Mouse (Mus musculus) hindbrain, embryonic 12.5 days (tissue): ENCODE measurements around the gene Prkacb. TPM values are rescaled to one million over a fixed set of nuclear protein-coding genes. Genes with fewer than 3 reads are reported as not detected.
A peak's percentile ranks its signal among the peaks of the same experiment; 100 is the strongest.

Experiments
- ATAC-seq: fragments of 200-750 bp; cut with Nextera tagmentation; 2 replicates; pipeline ENCODE4 v1.8.0; 2017; ENCODE audit warnings: moderate TSS enrichment; ENCODE audit not compliant: low FRiP score
- H3K27ac ChIP-seq: fragments of 300-500 bp; sonication (generic); 2 replicates; pipeline ENCODE4 v1.5.1; 2016; ENCODE audit warnings: mild to moderate bottlenecking
- H3K27me3 ChIP-seq: fragments of 300-500 bp; sonication (generic); 2 replicates; pipeline ENCODE4 v1.6.1; 2016; ENCODE audit warnings: mild to moderate bottlenecking
- H3K36me3 ChIP-seq: fragments of 300-500 bp; sonication (generic); 2 replicates; pipeline ENCODE4 v1.6.1; 2016; ENCODE audit warnings: mild to moderate bottlenecking
- H3K4me1 ChIP-seq: fragments of 300-500 bp; sonication (generic); 2 replicates; pipeline ENCODE4 v1.6.1; 2016
- H3K4me2 ChIP-seq: fragments of 300-500 bp; sonication (generic); replicated peaks from 2 replicates; pipeline ENCODE4 v1.6.1; 2016; ENCODE audit warnings: mild to moderate bottlenecking
- H3K4me3 ChIP-seq: fragments of 300-500 bp; sonication (generic); 2 replicates; pipeline ENCODE4 v1.5.1; 2016; ENCODE audit warnings: mild to moderate bottlenecking
- H3K9ac ChIP-seq: fragments of 300-500 bp; sonication (generic); 2 replicates; pipeline ENCODE4 v1.6.1; 2016; ENCODE audit warnings: mild to moderate bottlenecking, moderate library complexity
- H3K9me3 ChIP-seq: fragments of 300-500 bp; sonication (generic); replicated peaks from 2 replicates; pipeline ENCODE4 v1.6.1; 2016; ENCODE audit warnings: mild to moderate bottlenecking
- WGBS: fragments of 180-500 bp; shearing (Covaris S2); methylation state at CpG from one replicate; pipeline ENCODE4 v1.1.7; 2016; 5-methylcytosine and 5-hydroxymethylcytosine counted together
- polyA plus RNA-seq: library from polyadenylated mRNA; unstranded; fragments of >200 nt; fragmentation: Nextera tagmentation; extraction: Ambion mirVana; gene quantifications from 2 replicates; pipeline ENCODE4 v1.2.1, GENCODE M21; 2016

Prkacb gene
- 102 and 112 TPM in 2 replicates for polyA plus RNA-seq

DNA sequence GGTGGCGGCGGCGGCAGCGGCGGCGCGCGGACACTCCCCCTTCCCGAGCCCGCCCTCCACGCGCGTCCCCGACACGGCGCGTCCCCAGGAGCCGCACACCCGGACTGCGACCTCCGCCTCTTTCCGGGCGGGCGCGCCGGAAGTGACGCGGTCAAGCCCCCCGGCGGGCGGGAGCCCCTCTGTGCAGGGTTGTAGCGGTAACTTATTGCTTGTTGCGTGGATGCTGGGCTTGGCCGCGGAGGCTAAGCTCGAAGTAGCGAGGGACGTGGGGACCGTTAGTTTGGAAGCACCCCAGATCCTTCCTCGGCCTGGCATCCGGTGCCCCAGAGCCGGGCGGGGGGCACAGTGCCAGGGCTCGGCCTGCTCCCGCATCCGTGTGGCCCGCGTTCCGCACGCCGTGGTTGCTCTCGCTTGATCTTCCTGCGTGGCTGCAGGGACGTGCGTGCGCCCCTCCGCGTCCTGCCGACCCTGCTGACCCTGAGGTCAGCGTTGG, at the start of gene Prkacb:
Gene Prkacb (minus strand): TSS at position 90 of the 493 bp plus-strand sequence.
- Histone ChIP-seq H3K36me3 (no peaks in the 10 kb centered on the region), H3K4me3 (peak within 1 kb of the TSS; percentile 98), H3K27ac (peak within 1 kb of the TSS; percentile 90), H3K9me3 (no peaks in the 10 kb centered on the region), H3K4me1 (peaks cover 13% of the 10 kb centered on the region), H3K9ac (peak within 1 kb of the TSS; percentile 97), H3K4me2 (peak within 1 kb of the TSS; percentile 84), H3K27me3 (no peaks in the 10 kb centered on the region)
- peak; percentile 97 for ATAC-seq
- WGBS = under 1% methylated on average over 53 of the region's 60 CpGs

DNA sequence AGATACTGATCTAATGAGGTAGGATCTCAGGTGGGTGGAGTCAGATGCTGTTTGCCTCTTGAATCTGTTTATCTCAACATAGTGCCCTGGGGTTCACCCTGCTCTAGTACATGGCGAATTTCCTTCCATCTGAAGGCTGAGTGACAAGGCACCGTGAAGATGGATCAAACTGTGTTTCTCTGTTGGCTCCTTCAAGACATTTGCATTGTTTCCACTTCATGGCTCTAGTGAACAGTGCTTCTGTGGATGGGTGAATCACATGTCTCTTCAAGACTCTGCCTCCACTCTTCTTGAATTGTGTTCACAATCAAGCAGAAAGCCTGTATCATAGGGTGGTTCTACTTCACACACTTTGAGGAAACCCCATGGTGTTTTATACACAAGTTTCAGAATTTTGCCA, 47.5 kb upstream of the Prkacb start:
- H3K9me3 ChIP-seq = no peaks in the 10 kb centered on the region
- H3K36me3 ChIP-seq = no peaks in the 10 kb centered on the region
- WGBS = 79% methylated on average over 2 of the region's 2 CpGs
- no peaks in the 10 kb centered on the region for H3K27me3 ChIP-seq
- H3K27ac ChIP-seq = no peak overlapping the region
- no peak overlapping the region for H3K4me3 ChIP-seq
- H3K4me1 ChIP-seq = no peaks in the 10 kb centered on the region
- no peak overlapping the region for H3K9ac ChIP-seq
- no peak for ATAC-seq
- no peak overlapping the region for H3K4me2 ChIP-seq

DNA sequence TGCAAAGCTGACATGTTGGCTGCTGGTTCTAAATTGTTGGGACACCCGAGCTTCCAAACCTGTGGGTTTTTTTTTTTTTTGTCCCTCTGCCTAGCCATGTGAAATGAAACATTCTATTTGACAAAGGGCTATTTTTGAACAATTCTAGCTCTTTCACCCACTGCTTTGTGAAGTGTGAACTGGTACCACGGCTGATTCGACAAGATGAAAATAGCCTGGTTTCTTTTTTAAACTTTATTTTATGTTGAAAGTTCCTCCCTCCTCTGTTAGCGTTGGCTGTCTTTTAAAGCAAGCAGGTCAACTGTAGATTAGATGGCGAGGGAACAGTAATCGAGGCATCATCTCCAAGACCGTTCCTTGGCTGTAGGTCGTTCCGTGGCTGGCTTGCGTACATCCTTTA, 44.6 kb upstream of the Prkacb start:
- no peaks in the 10 kb centered on the region for H3K27me3 ChIP-seq
- H3K4me3 ChIP-seq = no peak overlapping the region
- no peaks in the 10 kb centered on the region for H3K36me3 ChIP-seq
- H3K4me2 ChIP-seq = no peak overlapping the region
- WGBS = 79% methylated on average over 10 of the region's 10 CpGs
- H3K9ac ChIP-seq = no peak overlapping the region
- H3K9me3 ChIP-seq = no peaks in the 10 kb centered on the region
- ATAC-seq = no peak
- no peaks in the 10 kb centered on the region for H3K4me1 ChIP-seq
- no peak overlapping the region for H3K27ac ChIP-seq

DNA sequence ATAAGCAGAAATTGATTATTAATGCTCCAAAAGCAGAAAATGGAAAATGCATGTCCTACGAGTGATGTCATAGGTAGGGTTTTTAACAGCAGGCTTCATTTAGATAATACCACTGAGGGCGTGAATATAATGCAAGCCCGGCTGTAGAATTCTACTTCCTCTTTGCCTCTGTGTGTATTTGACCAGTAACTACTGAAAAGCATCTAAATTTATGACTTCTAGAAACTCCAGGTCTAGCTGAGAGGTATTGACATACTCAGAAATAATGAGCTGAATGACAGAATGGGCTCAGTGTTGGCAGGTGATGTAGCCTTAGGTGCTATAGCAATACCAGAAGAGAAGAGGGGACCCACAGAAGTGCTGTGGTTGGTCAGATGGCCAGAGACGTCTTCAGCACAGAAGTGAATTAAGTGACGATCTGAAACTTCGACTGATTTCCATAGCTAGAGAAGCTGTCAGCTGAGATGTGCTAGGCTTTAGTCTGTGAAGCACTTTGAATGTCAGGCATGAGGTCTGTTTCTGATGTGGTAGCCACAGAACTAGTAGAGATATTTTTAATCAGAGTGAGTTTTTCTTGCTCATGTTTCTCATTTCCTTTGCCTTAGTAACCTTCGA, 41.8 kb upstream of the Prkacb start:
- no peak for ATAC-seq
- H3K4me2 ChIP-seq = 0 out of 2 replicates have a peak overlapping the region, but pooled peaks have one; percentile 3
- no peak overlapping the region for H3K27ac ChIP-seq
- H3K36me3 ChIP-seq = no peaks in the 10 kb centered on the region
- H3K9ac ChIP-seq = no peak overlapping the region
- no peaks in the 10 kb centered on the region for H3K27me3 ChIP-seq
- H3K4me1 ChIP-seq = peaks cover 6% of the 10 kb centered on the region; the same call in 1 of the 2 replicates
- H3K9me3 ChIP-seq = no peaks in the 10 kb centered on the region
- 79% methylated on average over 7 of the region's 7 CpGs for WGBS
- no peak overlapping the region for H3K4me3 ChIP-seq

DNA sequence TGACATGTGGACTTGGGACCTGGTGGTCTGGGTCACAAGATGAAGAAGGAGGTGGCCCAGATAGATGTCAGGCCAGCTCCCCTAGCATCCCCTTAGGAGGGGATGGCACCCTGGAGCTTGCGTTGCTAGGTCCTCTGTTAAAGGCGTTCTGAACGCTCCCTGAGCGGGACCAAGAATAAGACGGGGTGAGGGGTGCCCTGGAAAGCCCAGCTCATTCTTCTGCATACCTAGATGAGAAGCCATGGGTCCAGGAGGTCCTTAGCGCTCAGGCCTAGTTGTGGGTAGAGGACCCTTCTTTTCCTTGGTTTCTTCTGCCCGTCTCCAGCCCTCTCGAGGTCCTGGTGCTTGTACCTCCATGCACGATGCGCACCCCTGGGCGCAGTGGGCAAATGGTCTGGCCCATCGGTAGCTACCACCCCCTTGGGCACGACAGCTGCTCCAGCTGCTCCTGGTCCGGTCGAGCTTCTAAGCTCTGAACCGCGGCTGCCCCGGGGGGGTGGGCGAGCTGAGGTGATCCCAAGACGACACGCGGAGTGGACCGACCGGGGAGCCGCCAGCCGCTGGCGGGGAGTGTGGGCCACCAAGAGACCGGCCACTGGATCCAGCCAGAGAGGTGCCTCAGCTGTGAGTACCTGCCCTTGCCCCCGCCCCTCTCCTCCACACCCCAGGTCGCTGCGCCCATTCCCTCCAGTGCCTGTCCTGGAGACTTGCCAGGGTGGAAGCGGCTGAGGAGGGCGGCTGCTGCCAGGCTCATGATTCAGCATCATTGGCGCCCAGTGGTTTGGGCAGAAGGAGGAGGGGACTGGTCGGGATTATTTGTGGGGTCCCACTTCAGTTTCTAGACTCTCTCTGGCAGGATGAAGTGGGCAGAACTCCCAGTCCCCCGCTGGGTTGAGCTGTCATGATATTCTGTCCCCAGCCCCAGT, 39.4 kb upstream of the Prkacb start, which contains the start of gene Ttll7:
Gene Ttll7 (plus strand): TSS at position 402 of the 926 bp plus-strand sequence.
- Histone ChIP-seq H3K4me3 (peak within 1 kb of the TSS; percentile 63), H3K4me2 (peak within 1 kb of the TSS; percentile 61), H3K9me3 (no peaks in the 10 kb centered on the region), H3K27ac (peak within 1 kb of the TSS; percentile 64), H3K9ac (peak within 1 kb of the TSS; percentile 74), H3K36me3 (no peaks in the 10 kb centered on the region), H3K27me3 (no peaks in the 10 kb centered on the region), H3K4me1 (peaks cover 6% of the 10 kb centered on the region; the same call in 1 of the 2 replicates)
- under 1% methylated on average over 36 of the region's 36 CpGs for WGBS
- ATAC-seq = peak; percentile 98

DNA sequence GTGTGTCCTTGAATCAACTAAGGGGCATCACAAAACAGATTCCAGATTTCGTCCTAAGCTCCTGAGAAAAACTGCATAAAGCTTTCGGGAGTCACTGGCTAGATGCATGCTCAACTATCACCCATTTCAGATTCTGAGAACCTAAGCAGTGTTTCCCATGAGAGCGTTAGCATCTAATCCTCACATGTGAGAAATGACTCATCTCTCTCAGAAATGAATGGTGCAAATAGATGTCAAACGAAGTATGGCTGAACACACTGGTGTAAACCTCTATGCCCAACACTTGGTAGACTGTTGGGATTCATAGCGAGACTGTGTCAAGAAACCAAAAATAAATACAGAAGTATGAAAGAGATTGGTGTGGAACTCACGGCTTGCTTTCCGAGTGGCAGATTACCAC, 36.6 kb upstream of the Prkacb start:
- Histone ChIP-seq H3K27ac (no peak overlapping the region), H3K36me3 (no peaks in the 10 kb centered on the region), H3K9ac (no peak overlapping the region), H3K4me2 (no peak overlapping the region), H3K4me1 (peaks cover 6% of the 10 kb centered on the region; the same call in 1 of the 2 replicates), H3K9me3 (no peaks in the 10 kb centered on the region), H3K27me3 (no peaks in the 10 kb centered on the region), H3K4me3 (no peak overlapping the region)
- no peak for ATAC-seq
- WGBS = 94% methylated on average over 7 of the region's 7 CpGs

DNA sequence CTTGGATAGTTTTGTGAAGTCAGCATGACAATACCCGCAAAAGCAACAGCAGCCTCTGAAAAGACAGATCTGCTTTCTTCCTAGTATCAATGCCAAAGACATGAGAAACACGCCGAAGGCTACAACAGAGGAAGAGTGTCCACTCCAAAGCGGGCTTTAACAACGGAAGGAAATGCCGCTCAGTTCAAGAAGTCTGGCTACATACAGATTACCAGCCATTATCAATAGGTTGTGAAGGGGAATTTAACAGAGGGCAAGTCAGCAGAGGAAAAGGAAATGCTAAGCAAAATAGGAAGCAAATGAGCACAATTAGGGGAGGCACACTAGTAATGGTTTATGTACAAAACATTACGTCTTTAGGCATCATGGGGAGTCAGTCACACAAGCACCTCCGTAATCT, 35.3 kb upstream of the Prkacb start:
- H3K27ac ChIP-seq = no peak overlapping the region
- H3K4me3 ChIP-seq = no peak overlapping the region
- WGBS = 91% methylated on average over 8 of the region's 8 CpGs
- no peak for ATAC-seq
- H3K4me1 ChIP-seq = peaks cover 6% of the 10 kb centered on the region; the same call in 1 of the 2 replicates
- no peaks in the 10 kb centered on the region for H3K27me3 ChIP-seq
- no peak overlapping the region for H3K4me2 ChIP-seq
- no peak overlapping the region for H3K9ac ChIP-seq
- H3K36me3 ChIP-seq = no peaks in the 10 kb centered on the region
- H3K9me3 ChIP-seq = no peaks in the 10 kb centered on the region

DNA sequence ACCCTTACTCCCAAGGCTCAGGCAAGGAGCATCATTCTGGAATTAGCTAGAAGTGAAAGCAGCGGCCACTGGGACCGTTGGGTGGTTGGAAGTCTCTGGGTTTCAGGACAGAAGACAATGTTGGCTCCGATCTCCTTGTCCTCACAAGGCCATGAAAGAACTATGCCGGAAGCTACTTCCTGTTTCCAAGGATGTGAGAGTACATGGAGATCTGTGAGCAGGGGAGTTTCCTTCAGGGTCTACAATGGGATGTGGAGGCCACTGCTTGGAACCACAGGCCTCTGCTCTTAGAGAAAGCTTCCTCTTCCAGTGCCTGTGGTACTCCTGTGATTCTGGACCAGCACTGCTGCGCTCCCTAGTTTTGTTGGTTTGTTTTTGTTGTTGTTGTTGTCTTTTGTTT, 33.4 kb upstream of the Prkacb start:
- WGBS = 93% methylated on average over 5 of the region's 5 CpGs
- Histone ChIP-seq H3K4me2 (no peak overlapping the region), H3K4me1 (no peaks in the 10 kb centered on the region), H3K27ac (no peak overlapping the region), H3K27me3 (no peaks in the 10 kb centered on the region), H3K9ac (no peak overlapping the region), H3K36me3 (no peaks in the 10 kb centered on the region), H3K4me3 (no peak overlapping the region), H3K9me3 (no peaks in the 10 kb centered on the region)
- no peak for ATAC-seq

DNA sequence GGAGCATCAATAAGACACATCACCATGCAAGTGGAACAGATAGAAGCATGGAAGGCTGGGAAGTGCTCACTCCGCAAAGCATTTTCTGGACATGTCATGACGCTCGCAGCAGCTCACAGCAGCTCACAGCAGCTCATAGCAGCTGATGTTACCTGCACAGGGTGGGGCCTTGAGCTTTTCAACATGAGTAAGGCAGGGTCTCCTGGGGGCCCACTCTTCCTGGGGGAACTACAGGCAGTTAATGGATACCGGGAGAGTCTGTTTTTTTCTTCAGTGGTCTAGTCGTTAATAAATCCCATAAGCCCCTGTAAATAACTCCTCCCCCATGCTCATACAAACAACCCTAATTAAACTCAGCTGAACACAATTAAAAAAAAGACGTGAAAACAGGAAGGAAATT, 30.7 kb upstream of the Prkacb start:
- Histone ChIP-seq H3K9me3 (no peaks in the 10 kb centered on the region), H3K27me3 (no peaks in the 10 kb centered on the region), H3K4me1 (no peaks in the 10 kb centered on the region), H3K4me2 (no peak overlapping the region), H3K27ac (no peak overlapping the region), H3K9ac (no peak overlapping the region), H3K36me3 (no peaks in the 10 kb centered on the region), H3K4me3 (no peak overlapping the region)
- WGBS = 71% methylated on average over 6 of the region's 6 CpGs
- ATAC-seq = no peak

DNA sequence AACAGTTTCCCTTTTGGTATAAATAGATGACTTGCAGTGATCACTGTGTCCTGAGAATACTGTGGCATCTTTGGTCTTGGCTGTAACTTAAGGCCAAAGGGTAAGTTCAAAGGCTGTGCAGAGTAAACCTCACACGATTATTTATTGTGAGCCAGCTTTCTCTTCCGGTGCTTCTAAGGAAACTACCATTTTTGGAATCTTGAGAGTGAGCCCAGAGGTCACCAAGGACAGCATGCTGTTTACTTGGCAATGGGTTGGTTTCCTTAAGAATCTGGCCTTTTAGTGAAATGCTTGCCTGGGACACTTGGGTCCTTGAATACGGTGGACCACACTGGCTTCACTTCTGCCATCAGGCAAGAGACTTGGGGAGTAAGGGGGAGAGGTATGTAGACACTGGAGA, 30.0 kb upstream of the Prkacb start:
- H3K4me2 ChIP-seq = no peak overlapping the region
- no peaks in the 10 kb centered on the region for H3K27me3 ChIP-seq
- no peak overlapping the region for H3K27ac ChIP-seq
- H3K9ac ChIP-seq = no peak overlapping the region
- no peaks in the 10 kb centered on the region for H3K36me3 ChIP-seq
- H3K4me1 ChIP-seq = no peaks in the 10 kb centered on the region
- WGBS = 72% methylated on average over 3 of the region's 3 CpGs
- H3K4me3 ChIP-seq = no peak overlapping the region
- no peaks in the 10 kb centered on the region for H3K9me3 ChIP-seq
- ATAC-seq = no peak

DNA sequence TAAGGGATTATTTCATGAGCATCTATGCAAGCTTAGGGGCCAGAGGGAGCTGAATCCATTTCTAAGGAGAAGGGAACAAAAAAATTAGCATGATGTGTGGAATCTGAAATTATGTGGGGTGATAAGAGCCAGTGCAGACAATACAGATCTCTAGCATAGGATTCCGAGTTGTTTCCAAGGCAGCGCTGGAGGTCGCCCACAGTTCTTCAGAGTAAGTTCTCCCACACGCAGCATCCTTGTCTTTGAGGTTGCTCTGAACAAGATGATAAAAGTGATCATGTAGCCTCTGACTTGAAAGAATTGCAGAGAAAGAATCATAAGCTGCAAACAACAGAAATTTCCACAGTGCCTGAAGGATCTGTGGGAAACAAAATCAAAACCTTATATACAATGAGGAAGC, 7.9 kb upstream of the Prkacb start:
- Histone ChIP-seq H3K4me2 (no peak overlapping the region), H3K9me3 (no peaks in the 10 kb centered on the region), H3K4me1 (no peaks in the 10 kb centered on the region), H3K27me3 (no peaks in the 10 kb centered on the region), H3K27ac (no peak overlapping the region), H3K36me3 (no peaks in the 10 kb centered on the region), H3K4me3 (no peak overlapping the region), H3K9ac (no peak overlapping the region)
- 92% methylated on average over 4 of the region's 4 CpGs for WGBS
- ATAC-seq = no peak

DNA sequence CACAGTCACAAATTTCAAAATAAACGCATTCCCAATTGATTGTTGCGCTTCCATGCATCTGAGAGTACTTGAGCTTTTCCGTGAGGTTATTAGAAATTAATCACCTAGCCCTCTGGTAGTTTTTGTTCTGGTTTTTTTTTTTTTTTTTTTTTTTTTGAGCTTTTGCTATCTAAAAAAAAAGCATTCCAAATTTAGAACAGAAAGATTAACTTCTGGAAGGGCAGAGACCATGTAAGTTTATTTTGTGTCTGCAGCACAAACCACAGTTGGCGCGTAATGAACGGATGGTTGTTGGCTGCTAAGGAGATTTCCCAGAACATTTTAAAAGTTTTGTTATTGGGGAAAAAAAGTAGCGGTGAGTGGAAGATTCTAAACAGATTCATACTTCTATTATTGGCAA, 834 bp upstream of the Prkacb start:
- H3K9ac ChIP-seq = peak overlapping the region; percentile 97; the same call in 1 of the 2 replicates
- H3K4me1 ChIP-seq = peaks cover 13% of the 10 kb centered on the region
- H3K36me3 ChIP-seq = no peaks in the 10 kb centered on the region
- WGBS = 65% methylated on average over 7 of the region's 7 CpGs
- no peaks in the 10 kb centered on the region for H3K9me3 ChIP-seq
- H3K4me3 ChIP-seq = peak overlapping the region; percentile 98
- H3K27me3 ChIP-seq = no peaks in the 10 kb centered on the region
- peak overlapping the region; percentile 90; the same call in 1 of the 2 replicates for H3K27ac ChIP-seq
- no peak for ATAC-seq
- peak overlapping the region; percentile 84 for H3K4me2 ChIP-seq
